Mouse (Mus musculus) E14TG2a.4 (cell line): ENCODE results near the gene Mpzl3.

Experiments
- CTCF ChIP-seq: conservative IDR thresholded peaks from 2 replicates; pipeline ENCODE4 v1.5.1; 2014; ENCODE audit warnings: low read length
- POU5F1 ChIP-seq: IDR thresholded peaks from 2 replicates; pipeline ENCODE4 v1.6.1; 2014; ENCODE audit warnings: low read length, borderline replicate concordance

DNA sequence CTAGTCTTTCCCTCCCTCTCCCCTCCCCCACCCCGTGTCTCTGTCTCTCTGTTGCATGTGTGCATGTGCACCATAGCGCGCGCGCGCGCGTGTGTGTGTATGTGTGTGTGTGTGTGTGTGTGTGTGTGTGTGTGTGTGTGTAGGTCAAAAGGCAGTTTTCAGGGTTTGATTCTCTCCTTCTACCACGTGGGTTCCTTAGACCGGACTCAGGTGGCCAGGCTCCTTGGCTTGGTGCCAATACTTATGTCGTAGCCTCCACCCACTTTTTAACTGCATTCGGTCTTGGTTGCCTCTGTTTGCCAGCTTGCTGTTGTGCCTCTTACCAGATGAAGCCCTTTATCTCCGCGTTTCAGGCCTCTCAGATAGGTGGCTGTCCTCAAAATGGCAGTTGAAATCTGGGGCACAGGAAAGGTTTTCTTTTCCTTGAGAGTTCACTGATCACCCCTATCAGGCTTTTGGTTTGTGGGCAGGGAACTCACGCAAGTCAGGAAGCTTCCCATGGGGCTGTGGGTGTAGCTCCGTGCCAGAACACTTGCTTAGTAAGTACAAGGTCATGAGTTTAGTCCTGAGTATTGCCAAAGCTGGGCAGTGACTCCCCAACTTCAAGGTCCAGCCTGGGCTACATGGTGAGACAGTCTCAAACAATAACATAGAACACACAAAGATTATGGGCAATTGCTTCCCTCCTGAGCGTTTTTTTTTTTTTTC, 13.7 kb upstream of the Mpzl3 start:
- TF ChIP-seq CTCF (no peak), POU5F1 (no peak)
